Mouse (Mus musculus): ENCODE data around the gene Aak1. TPM values are rescaled to one million over a fixed set of nuclear protein-coding genes. Genes with fewer than 3 reads are reported as not detected.

The Aak1 gene
- polyA plus RNA-seq, 1 experiment: 43.4 TPM

GRCm38 (mm10) chr6:86994254-86994653, 144.9 kb downstream of the Aak1 start:
- Histone ChIP-seq H3K4me3 (ENCODE audit: control insufficient read depth, low read depth, low read length) (no peak overlapping the region), H3K27ac (ENCODE audit: control insufficient read depth, insufficient read depth, low read depth, low read length) (no peak overlapping the region), H3K36me3 (ENCODE audit: control insufficient read depth, insufficient read depth, low read length) (no peaks in the 10 kb centered on the region; the same call in none of the 2 replicates), H3K4me1 (ENCODE audit: control insufficient read depth, insufficient read depth, low read length) (no peaks in the 10 kb centered on the region), H3K27me3 (ENCODE audit: control insufficient read depth, insufficient read depth, low read length) (no peaks in the 10 kb centered on the region)
- TF ChIP-seq POLR2A (IDR thresholded peaks at IDR 0.05; ENCODE audit: control insufficient read depth, low read depth, low read length) (no peak), CTCF (IDR thresholded peaks at IDR 0.05; ENCODE audit: control insufficient read depth, insufficient read depth, insufficient replicate concordance, low read depth, low read length) (no peak)

GRCm38 (mm10) chr6:86996629-86997307, 147.5 kb downstream of the Aak1 start:
- no peaks in the 10 kb centered on the region for H3K27me3 ChIP-seq (ENCODE audit: control insufficient read depth, insufficient read depth, low read length)

GRCm38 (mm10) chr6:86997360-86997759, 148.0 kb downstream of the Aak1 start:
- Histone ChIP-seq H3K36me3 (ENCODE audit: control insufficient read depth, insufficient read depth, low read length) (no peaks in the 10 kb centered on the region; the same call in none of the 2 replicates), H3K27ac (ENCODE audit: control insufficient read depth, insufficient read depth, low read depth, low read length) (no peak overlapping the region), H3K4me1 (ENCODE audit: control insufficient read depth, insufficient read depth, low read length) (no peaks in the 10 kb centered on the region), H3K27me3 (ENCODE audit: control insufficient read depth, insufficient read depth, low read length) (no peaks in the 10 kb centered on the region), H3K4me3 (ENCODE audit: control insufficient read depth, low read depth, low read length) (no peak overlapping the region)
- no peak for TF ChIP-seq CTCF (IDR thresholded peaks at IDR 0.05; ENCODE audit: control insufficient read depth, insufficient read depth, insufficient replicate concordance, low read depth, low read length)
- no peak for TF ChIP-seq POLR2A (IDR thresholded peaks at IDR 0.05; ENCODE audit: control insufficient read depth, low read depth, low read length)

More at GRCm38 (mm10) chr6:86996629-86997307, 147.5 kb downstream of the Aak1 start:
- H3K4me1 ChIP-seq (ENCODE audit: control insufficient read depth, insufficient read depth, low read length): no peaks in the 10 kb centered on the region
- no peak overlapping the region for H3K27ac ChIP-seq (ENCODE audit: control insufficient read depth, insufficient read depth, low read depth, low read length)
- no peak for TF ChIP-seq POLR2A (IDR thresholded peaks at IDR 0.05; ENCODE audit: control insufficient read depth, low read depth, low read length)
- no peak for TF ChIP-seq CTCF (IDR thresholded peaks at IDR 0.05; ENCODE audit: control insufficient read depth, insufficient read depth, insufficient replicate concordance, low read depth, low read length)
- no peak overlapping the region for H3K4me3 ChIP-seq (ENCODE audit: control insufficient read depth, low read depth, low read length)
- H3K36me3 ChIP-seq (ENCODE audit: control insufficient read depth, insufficient read depth, low read length): no peaks in the 10 kb centered on the region; the same call in none of the 2 replicates

GRCm38 (mm10) chr6:87001995-87002394, 152.7 kb downstream of the Aak1 start:
- no peak overlapping the region for H3K27ac ChIP-seq (ENCODE audit: control insufficient read depth, insufficient read depth, low read depth, low read length)
- H3K4me3 ChIP-seq (ENCODE audit: control insufficient read depth, low read depth, low read length): no peak overlapping the region
- no peaks in the 10 kb centered on the region for H3K4me1 ChIP-seq (ENCODE audit: control insufficient read depth, insufficient read depth, low read length)
- no peaks in the 10 kb centered on the region for H3K27me3 ChIP-seq (ENCODE audit: control insufficient read depth, insufficient read depth, low read length)
- TF ChIP-seq POLR2A (IDR thresholded peaks at IDR 0.05; ENCODE audit: control insufficient read depth, low read depth, low read length): no peak
- no peak for TF ChIP-seq CTCF (IDR thresholded peaks at IDR 0.05; ENCODE audit: control insufficient read depth, insufficient read depth, insufficient replicate concordance, low read depth, low read length)
- H3K36me3 ChIP-seq (ENCODE audit: control insufficient read depth, insufficient read depth, low read length): no peaks in the 10 kb centered on the region; the same call in 1 of the 2 replicates

- H3K27ac ChIP-seq (ENCODE audit: control insufficient read depth, insufficient read depth, low read depth, low read length): 0 out of 2 replicates have a peak overlapping the region, but pooled peaks have one; percentile 29
Observed at GRCm38 (mm10) chr6:87002521-87003055, 153.3 kb downstream of the Aak1 start.

GRCm38 (mm10) chr6:87004099-87004498, 154.8 kb downstream of the Aak1 start:
- H3K4me3 ChIP-seq (ENCODE audit: control insufficient read depth, low read depth, low read length): no peak overlapping the region
- no peaks in the 10 kb centered on the region; the same call in 1 of the 2 replicates for H3K36me3 ChIP-seq (ENCODE audit: control insufficient read depth, insufficient read depth, low read length)
- 0 out of 2 replicates have a peak, but pooled peaks cover under 1% of the 10 kb centered on the region for H3K4me1 ChIP-seq (ENCODE audit: control insufficient read depth, insufficient read depth, low read length)
- H3K27me3 ChIP-seq (ENCODE audit: control insufficient read depth, insufficient read depth, low read length): no peaks in the 10 kb centered on the region
- H3K27ac ChIP-seq (ENCODE audit: control insufficient read depth, insufficient read depth, low read depth, low read length): no peak overlapping the region
- TF ChIP-seq POLR2A (IDR thresholded peaks at IDR 0.05; ENCODE audit: control insufficient read depth, low read depth, low read length): no peak
- no peak for TF ChIP-seq CTCF (IDR thresholded peaks at IDR 0.05; ENCODE audit: control insufficient read depth, insufficient read depth, insufficient replicate concordance, low read depth, low read length)

More at GRCm38 (mm10) chr6:87002521-87003055, 153.3 kb downstream of the Aak1 start:
- Histone ChIP-seq H3K4me1 (ENCODE audit: control insufficient read depth, insufficient read depth, low read length) (no peaks in the 10 kb centered on the region), H3K4me3 (ENCODE audit: control insufficient read depth, low read depth, low read length) (no peak overlapping the region), H3K27me3 (ENCODE audit: control insufficient read depth, insufficient read depth, low read length) (no peaks in the 10 kb centered on the region), H3K36me3 (ENCODE audit: control insufficient read depth, insufficient read depth, low read length) (no peaks in the 10 kb centered on the region; the same call in 1 of the 2 replicates)
- TF ChIP-seq POLR2A (IDR thresholded peaks at IDR 0.05; ENCODE audit: control insufficient read depth, low read depth, low read length) (no peak), CTCF (IDR thresholded peaks at IDR 0.05; ENCODE audit: control insufficient read depth, insufficient read depth, insufficient replicate concordance, low read depth, low read length) (peak; percentile 48; the same call in 1 of the 2 replicates)

- no peak for TF ChIP-seq POLR2A (IDR thresholded peaks at IDR 0.05; ENCODE audit: control insufficient read depth, low read depth, low read length)
- TF ChIP-seq CTCF (IDR thresholded peaks at IDR 0.05; ENCODE audit: control insufficient read depth, insufficient read depth, insufficient replicate concordance, low read depth, low read length): no peak
- no peaks in the 10 kb centered on the region for H3K36me3 ChIP-seq (ENCODE audit: control insufficient read depth, insufficient read depth, low read length)
- H3K27me3 ChIP-seq (ENCODE audit: control insufficient read depth, insufficient read depth, low read length): no peaks in the 10 kb centered on the region
- H3K27ac ChIP-seq (ENCODE audit: control insufficient read depth, insufficient read depth, low read depth, low read length): no peak overlapping the region
- H3K4me1 ChIP-seq (ENCODE audit: control insufficient read depth, insufficient read depth, low read length): 0 out of 2 replicates have a peak, but pooled peaks cover 2% of the 10 kb centered on the region
- no peak overlapping the region for H3K4me3 ChIP-seq (ENCODE audit: control insufficient read depth, low read depth, low read length)
Observed at GRCm38 (mm10) chr6:87005577-87005976, 156.3 kb downstream of the Aak1 start.

Measured in testis, adult 2 months (tissue).